Mouse (Mus musculus) heart, embryonic 13.5 days (tissue): Measurements from ENCODE around the gene Ddb2. TPM values are rescaled to one million over a fixed set of nuclear protein-coding genes. Genes with fewer than 3 reads are reported as not detected.

ENCODE experiments used
- ATAC-seq: fragments of 200-750 bp; cut with Nextera tagmentation; 2 replicates; pipeline ENCODE4 v1.8.0; 2017; ENCODE audit warnings: moderate TSS enrichment; ENCODE audit not compliant: insufficient number of reproducible peaks, low FRiP score, low TSS enrichment; ENCODE audit errors: extremely low read depth
- H3K27ac ChIP-seq: fragments of 300-500 bp; sonication (generic); replicated peaks from 2 replicates; pipeline ENCODE4 v1.5.1; 2015; ENCODE audit warnings: moderate library complexity, mild to moderate bottlenecking, inconsistent platforms
- H3K27me3 ChIP-seq: fragments of 300-500 bp; sonication (generic); replicated peaks from 2 replicates; pipeline ENCODE4 v1.6.1; 2015; ENCODE audit warnings: mild to moderate bottlenecking, inconsistent platforms
- H3K36me3 ChIP-seq: fragments of 300-500 bp; sonication (generic); 2 replicates; pipeline ENCODE4 v1.6.1; 2015; ENCODE audit warnings: mild to moderate bottlenecking, inconsistent platforms
- H3K4me1 ChIP-seq: fragments of 300-500 bp; sonication (generic); 2 replicates; pipeline ENCODE4 v1.6.1; 2015; ENCODE audit warnings: inconsistent platforms
- H3K4me2 ChIP-seq: fragments of 300-500 bp; sonication (generic); 2 replicates; pipeline ENCODE4 v1.6.1; 2015; ENCODE audit warnings: inconsistent platforms, mild to moderate bottlenecking, moderate library complexity
- H3K4me3 ChIP-seq: fragments of 300-500 bp; sonication (generic); 2 replicates; pipeline ENCODE4 v1.5.1; 2015; ENCODE audit warnings: moderate library complexity, mild to moderate bottlenecking, inconsistent platforms
- H3K9ac ChIP-seq: fragments of 300-500 bp; sonication (generic); 2 replicates; pipeline ENCODE4 v1.6.1; 2015; ENCODE audit warnings: inconsistent platforms, mild to moderate bottlenecking, moderate library complexity
- H3K9me3 ChIP-seq: fragments of 300-500 bp; sonication (generic); 2 replicates; pipeline ENCODE4 v1.6.1; 2016; ENCODE audit warnings: inconsistent platforms
- WGBS: fragments of 180-500 bp; shearing (Covaris S2); methylation state at CpG from one replicate; pipeline ENCODE4 v1.1.7; 2015; ENCODE audit warnings: mixed read lengths; 5-methylcytosine and 5-hydroxymethylcytosine counted together
- polyA plus RNA-seq: library from polyadenylated mRNA; unstranded; fragments of >200 nt; fragmentation: Nextera tagmentation; extraction: Ambion mirVana; gene quantifications from 2 replicates; pipeline ENCODE4 v1.2.1, GENCODE M21; 2015

Gene Ddb2
- polyA plus RNA-seq, result 7.1 and 7.4 TPM in 2 replicates

- H3K9me3 ChIP-seq, result no peaks in the 10 kb centered on the region
- peak within 1 kb of the TSS; percentile 93 for H3K27ac ChIP-seq
- H3K27me3 ChIP-seq, result no peaks in the 10 kb centered on the region
- peak within 1 kb of the TSS; percentile 87 for H3K9ac ChIP-seq
- ATAC-seq, result peak; percentile 98
- WGBS, result under 1% methylated on average over 48 of the region's 48 CpGs
- peak within 1 kb of the TSS; percentile 67 for H3K4me3 ChIP-seq
- H3K4me1 ChIP-seq, result peaks cover 10% of the 10 kb centered on the region
- H3K36me3 ChIP-seq, result peaks cover 16% of the 10 kb centered on the region
- H3K4me2 ChIP-seq, result peak within 1 kb of the TSS; percentile 86
Measured at GRCm38 (mm10) chr2:91236601-91237510, at the start of gene Ddb2. TSS of gene Ddb2 (minus strand) at chr2:91236982.

- H3K27me3 ChIP-seq, result no peaks in the 10 kb centered on the region
- WGBS, result 14% methylated on average over 7 of the region's 7 CpGs
- no peak overlapping the region for H3K4me2 ChIP-seq
- H3K9me3 ChIP-seq, result no peaks in the 10 kb centered on the region
- no peak overlapping the region for H3K27ac ChIP-seq
- H3K4me3 ChIP-seq, result no peak overlapping the region
- H3K9ac ChIP-seq, result no peak overlapping the region
- peaks cover 50% of the 10 kb centered on the region for H3K4me1 ChIP-seq
- no peaks in the 10 kb centered on the region for H3K36me3 ChIP-seq
- ATAC-seq, result no peak
Measured at GRCm38 (mm10) chr2:91285885-91286505, 49.2 kb upstream of the Ddb2 start.

- peak overlapping the region; percentile 9; the same call in 1 of the 2 replicates for H3K9ac ChIP-seq
- no peak overlapping the region for H3K4me3 ChIP-seq
- no peaks in the 10 kb centered on the region for H3K36me3 ChIP-seq
- peaks cover 49% of the 10 kb centered on the region for H3K4me1 ChIP-seq
- 50% methylated on average over 13 of the region's 13 CpGs for WGBS
- no peak for ATAC-seq
- H3K9me3 ChIP-seq, result no peaks in the 10 kb centered on the region
- no peak overlapping the region for H3K4me2 ChIP-seq
- H3K27me3 ChIP-seq, result no peaks in the 10 kb centered on the region
- peak overlapping the region; percentile 34; the same call in 1 of the 2 replicates for H3K27ac ChIP-seq
Measured at GRCm38 (mm10) chr2:91284375-91285199, 47.8 kb upstream of the Ddb2 start.

- no peaks in the 10 kb centered on the region for H3K9me3 ChIP-seq
- 65% methylated on average over 3 of the region's 3 CpGs for WGBS
- H3K4me3 ChIP-seq, result no peak overlapping the region
- H3K27me3 ChIP-seq, result no peaks in the 10 kb centered on the region
- H3K9ac ChIP-seq, result peak overlapping the region; percentile 9; the same call in 1 of the 2 replicates
- H3K36me3 ChIP-seq, result no peaks in the 10 kb centered on the region
- no peak overlapping the region for H3K27ac ChIP-seq
- H3K4me2 ChIP-seq, result no peak overlapping the region
- ATAC-seq, result no peak
- H3K4me1 ChIP-seq, result peaks cover 49% of the 10 kb centered on the region
Measured at GRCm38 (mm10) chr2:91283972-91284371, 47.2 kb upstream of the Ddb2 start.

GRCm38 (mm10) chr2:91281366-91281765 lies 44.6 kb upstream of the Ddb2 start:
- no peak overlapping the region for H3K4me3 ChIP-seq
- 28% methylated on average over 5 of the region's 5 CpGs for WGBS
- ATAC-seq, result no peak

GRCm38 (mm10) chr2:91279372-91279755 lies 42.6 kb upstream of the Ddb2 start:
- no peaks in the 10 kb centered on the region for H3K27me3 ChIP-seq
- WGBS, result 71% methylated on average over 2 of the region's 2 CpGs
- ATAC-seq, result no peak
- no peak overlapping the region for H3K9ac ChIP-seq
- peaks cover 40% of the 10 kb centered on the region for H3K36me3 ChIP-seq
- H3K9me3 ChIP-seq, result no peaks in the 10 kb centered on the region
- no peak overlapping the region for H3K4me3 ChIP-seq
- H3K4me2 ChIP-seq, result no peak overlapping the region
- peaks cover 34% of the 10 kb centered on the region for H3K4me1 ChIP-seq
- no peak overlapping the region for H3K27ac ChIP-seq

More at GRCm38 (mm10) chr2:91281366-91281765, 44.6 kb upstream of the Ddb2 start:
- peak overlapping the region; percentile 30; the same call in 1 of the 2 replicates for H3K9ac ChIP-seq
- no peaks in the 10 kb centered on the region for H3K9me3 ChIP-seq
- H3K4me2 ChIP-seq, result no peak overlapping the region
- H3K36me3 ChIP-seq, result peaks cover 20% of the 10 kb centered on the region
- H3K4me1 ChIP-seq, result peaks cover 44% of the 10 kb centered on the region
- H3K27me3 ChIP-seq, result no peaks in the 10 kb centered on the region
- H3K27ac ChIP-seq, result no peak overlapping the region

GRCm38 (mm10) chr2:91278749-91279371 lies 42.1 kb upstream of the Ddb2 start:
- no peaks in the 10 kb centered on the region for H3K27me3 ChIP-seq
- peaks cover 45% of the 10 kb centered on the region for H3K36me3 ChIP-seq
- ATAC-seq, result 0 out of 2 replicates have a peak, but pooled peaks have one; percentile 26
- WGBS, result 26% methylated on average over 10 of the region's 10 CpGs
- no peak overlapping the region for H3K4me2 ChIP-seq
- H3K27ac ChIP-seq, result no peak overlapping the region
- H3K9ac ChIP-seq, result no peak overlapping the region
- no peaks in the 10 kb centered on the region for H3K9me3 ChIP-seq
- peaks cover 29% of the 10 kb centered on the region for H3K4me1 ChIP-seq
- no peak overlapping the region for H3K4me3 ChIP-seq

GRCm38 (mm10) chr2:91269687-91270133 lies 32.9 kb upstream of the Ddb2 start:
- ATAC-seq, result no peak
- no peak overlapping the region for H3K27ac ChIP-seq
- H3K4me2 ChIP-seq, result no peak overlapping the region
- H3K9me3 ChIP-seq, result no peaks in the 10 kb centered on the region
- H3K36me3 ChIP-seq, result peaks cover 84% of the 10 kb centered on the region
- peaks cover 12% of the 10 kb centered on the region for H3K4me1 ChIP-seq
- H3K4me3 ChIP-seq, result no peak overlapping the region
- H3K9ac ChIP-seq, result no peak overlapping the region
- whole genome bisulfite sequencing, result 93% methylated on average over 8 of the region's 8 CpGs
- H3K27me3 ChIP-seq, result no peaks in the 10 kb centered on the region

GRCm38 (mm10) chr2:91268706-91269105 lies 31.9 kb upstream of the Ddb2 start:
- WGBS, result 81% methylated on average over 2 of the region's 2 CpGs

GRCm38 (mm10) chr2:91268042-91268441 lies 31.3 kb upstream of the Ddb2 start:
- Histone ChIP-seq H3K9ac (no peak overlapping the region), H3K4me3 (no peak overlapping the region), H3K27ac (no peak overlapping the region), H3K4me2 (no peak overlapping the region), H3K4me1 (peaks cover 20% of the 10 kb centered on the region), H3K36me3 (peaks cover 78% of the 10 kb centered on the region), H3K27me3 (no peaks in the 10 kb centered on the region), H3K9me3 (no peaks in the 10 kb centered on the region)
- no peak for ATAC-seq
- 97% methylated on average over 3 of the region's 3 CpGs for WGBS

More at GRCm38 (mm10) chr2:91268706-91269105, 31.9 kb upstream of the Ddb2 start:
- ATAC-seq, result no peak
- H3K27me3 ChIP-seq, result no peaks in the 10 kb centered on the region
- H3K36me3 ChIP-seq, result peaks cover 78% of the 10 kb centered on the region
- no peak overlapping the region for H3K27ac ChIP-seq
- H3K9me3 ChIP-seq, result no peaks in the 10 kb centered on the region
- no peak overlapping the region for H3K9ac ChIP-seq
- no peak overlapping the region for H3K4me2 ChIP-seq
- no peak overlapping the region for H3K4me3 ChIP-seq
- H3K4me1 ChIP-seq, result peaks cover 20% of the 10 kb centered on the region
